Mouse (Mus musculus) E14TG2a.4 (cell line): Measurements from ENCODE around the gene Slc35e3.
"Not testable (repeated sequence)": the region's sequence is repeated elsewhere in the genome, so short reads cannot be mapped to it uniquely, and the experiment has no call there.

ENCODE experiments used
- CTCF ChIP-seq: conservative IDR thresholded peaks from 2 replicates; pipeline ENCODE4 v1.5.1; 2014; ENCODE audit warnings: low read length
- NANOG ChIP-seq: IDR thresholded peaks from 2 replicates; pipeline ENCODE4 v1.6.1; 2014; ENCODE audit warnings: borderline replicate concordance, low read length, mixed read lengths
- POU5F1 ChIP-seq: IDR thresholded peaks from 2 replicates; pipeline ENCODE4 v1.6.1; 2014; ENCODE audit warnings: low read length, borderline replicate concordance

DNA sequence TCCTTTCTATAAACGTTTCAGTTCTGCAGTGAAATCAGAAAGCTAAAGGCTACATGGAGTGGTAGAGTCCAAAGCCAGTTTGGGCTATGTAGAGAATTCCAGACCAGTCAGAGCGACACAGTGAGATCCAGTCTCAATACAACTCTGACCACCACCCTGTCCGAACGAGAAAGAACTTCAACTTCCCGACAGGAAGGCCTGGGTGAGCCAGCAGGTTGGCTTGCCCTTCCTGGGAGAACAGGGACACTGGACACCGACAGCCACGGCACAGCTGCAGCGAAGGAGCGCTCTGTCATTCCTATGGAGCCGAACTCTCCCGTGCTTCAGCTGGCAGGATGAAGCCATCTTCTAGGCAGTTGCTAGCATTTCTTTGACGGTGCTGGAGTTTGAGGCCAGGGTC, 10.8 kb downstream of the Slc35e3 start:
- not testable (repeated sequence) for TF ChIP-seq CTCF, POU5F1, NANOG
